Mouse (Mus musculus) midbrain, embryonic 11.5 days (tissue): ENCODE results near the gene Sfswap. TPM values are rescaled to one million over a fixed set of nuclear protein-coding genes. Genes with fewer than 3 reads are reported as not detected.

Experiments
- ATAC-seq: fragments of 200-750 bp; cut with Nextera tagmentation; 2 replicates; pipeline ENCODE4 v1.8.0; 2017; ENCODE audit warnings: moderate TSS enrichment, moderate library complexity; ENCODE audit not compliant: low FRiP score
- DNase-seq: peaks from one replicate; pipeline ENCODE4 v3.0.0; 2015; ENCODE audit warnings: low spot score; ENCODE audit errors: missing footprints
- H3K27ac ChIP-seq: fragments of 300-500 bp; sonication (generic); 2 replicates; pipeline ENCODE4 v1.5.1; 2014; ENCODE audit warnings: low read depth, low read length
- H3K27me3 ChIP-seq: fragments of 300-500 bp; sonication (generic); 2 replicates; pipeline ENCODE4 v1.6.1; 2014; ENCODE audit warnings: mild to moderate bottlenecking, low read length, moderate library complexity, mixed read lengths; ENCODE audit not compliant: control insufficient read depth, insufficient read depth
- H3K36me3 ChIP-seq: fragments of 300-500 bp; sonication (generic); 2 replicates; pipeline ENCODE4 v1.6.1; 2014; ENCODE audit warnings: mild to moderate bottlenecking, low read length, moderate library complexity, mixed read lengths; ENCODE audit not compliant: control insufficient read depth, insufficient read depth
- H3K4me1 ChIP-seq: fragments of 300-500 bp; sonication (generic); 2 replicates; pipeline ENCODE4 v1.6.1; 2014; ENCODE audit warnings: low read length; ENCODE audit not compliant: control insufficient read depth, insufficient read depth
- H3K4me2 ChIP-seq: fragments of 300-500 bp; sonication (generic); 2 replicates; pipeline ENCODE4 v1.6.1; 2014; ENCODE audit warnings: mild to moderate bottlenecking, moderate library complexity
- H3K4me3 ChIP-seq: fragments of 300-500 bp; sonication (generic); 2 replicates; pipeline ENCODE4 v1.5.1; 2014; ENCODE audit warnings: low read depth, low read length
- H3K9ac ChIP-seq: fragments of 300-500 bp; sonication (generic); 2 replicates; pipeline ENCODE4 v1.6.1; 2014; ENCODE audit warnings: low read length
- H3K9me3 ChIP-seq: fragments of 300-500 bp; sonication (generic); 2 replicates; pipeline ENCODE4 v1.6.1; 2016; ENCODE audit warnings: low read length; ENCODE audit not compliant: control insufficient read depth
- WGBS: fragments of 180-500 bp; shearing (Covaris S2); extraction: QIAGEN DNeasy Blood & Tissue Kit; methylation state at CpG from one replicate; pipeline ENCODE4 v1.1.7; 2014; 5-methylcytosine and 5-hydroxymethylcytosine counted together
- polyA plus RNA-seq: library from polyadenylated mRNA; unstranded; fragments of >200 nt; fragmentation: Nextera tagmentation; extraction: Ambion mirVana; gene quantifications from 2 replicates; pipeline ENCODE4 v1.2.1, GENCODE M21; 2014

Sfswap gene
- polyA plus RNA-seq, 1 experiment from 2014 or later, result 43.1 TPM

- Histone ChIP-seq H3K27ac (no peak overlapping the region), H3K4me2 (no peak overlapping the region), H3K4me3 (no peak overlapping the region), H3K9ac (no peak overlapping the region), H3K9me3 (no peaks in the 10 kb centered on the region), H3K4me1 (no peaks in the 10 kb centered on the region), H3K36me3 (peaks cover 11% of the 10 kb centered on the region; the same call in 1 of the 2 replicates), H3K27me3 (no peaks in the 10 kb centered on the region)
- ATAC-seq (no peak), DNase-seq (no peak)
- 91% methylated on average over 7 of the region's 7 CpGs for WGBS
Observed at GRCm38 (mm10) chr5:129521501-129521900, 20.5 kb downstream of the Sfswap start.

DNA sequence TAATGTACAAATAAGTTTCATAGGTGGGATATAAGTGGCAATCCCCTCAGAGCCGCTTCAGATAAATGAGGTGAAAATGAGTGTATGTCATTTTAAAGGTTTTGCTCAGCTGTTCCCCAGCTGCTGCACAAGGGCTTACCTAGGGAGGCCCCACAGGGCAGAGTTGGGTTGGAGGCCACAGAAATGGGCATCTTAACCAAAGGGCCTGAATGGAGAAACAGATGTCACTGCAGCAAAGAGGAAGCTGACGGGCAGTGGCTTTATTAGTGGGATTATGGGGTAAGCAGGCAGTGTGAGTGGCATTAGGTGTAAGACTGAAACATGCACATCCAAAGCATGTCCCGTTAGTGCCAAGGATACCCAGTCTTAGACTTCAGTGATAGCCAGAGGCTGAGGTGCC is 20.9 kb downstream of the Sfswap start:
- no peak overlapping the region for H3K9ac ChIP-seq
- H3K36me3 ChIP-seq, result peaks cover 13% of the 10 kb centered on the region; the same call in 1 of the 2 replicates
- H3K4me1 ChIP-seq, result no peaks in the 10 kb centered on the region
- WGBS, result 92% methylated on average over 3 of the region's 3 CpGs
- H3K4me2 ChIP-seq, result no peak overlapping the region
- no peaks in the 10 kb centered on the region for H3K27me3 ChIP-seq
- no peak overlapping the region for H3K27ac ChIP-seq
- no peaks in the 10 kb centered on the region for H3K9me3 ChIP-seq
- H3K4me3 ChIP-seq, result no peak overlapping the region
- DNase-seq (no peak), ATAC-seq (no peak)

DNA sequence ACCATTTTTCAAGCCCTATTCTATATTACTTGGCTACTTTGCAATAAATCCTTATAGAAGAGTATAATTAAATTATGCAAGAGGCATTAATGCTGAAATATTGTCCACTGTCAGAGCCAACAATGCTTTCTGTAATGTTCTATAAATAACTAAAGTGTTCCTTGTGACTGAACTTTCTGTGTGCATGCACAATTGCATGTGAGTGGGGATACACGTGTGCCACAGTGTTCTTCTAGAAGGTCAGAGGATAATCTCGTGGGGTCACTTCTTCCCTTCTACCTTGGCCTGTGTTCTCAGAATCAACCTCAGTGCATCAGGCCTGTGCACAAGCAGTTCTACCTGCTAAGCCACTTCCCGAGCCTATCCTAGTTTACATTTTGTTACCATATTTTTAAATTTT is 22.1 kb downstream of the Sfswap start:
- Histone ChIP-seq H3K36me3 (peaks cover 12% of the 10 kb centered on the region; the same call in 1 of the 2 replicates), H3K27ac (no peak overlapping the region), H3K9ac (no peak overlapping the region), H3K9me3 (no peaks in the 10 kb centered on the region), H3K4me3 (no peak overlapping the region), H3K4me2 (no peak overlapping the region), H3K4me1 (no peaks in the 10 kb centered on the region), H3K27me3 (no peaks in the 10 kb centered on the region)
- 81% methylated on average over 3 of the region's 3 CpGs for WGBS
- DNase-seq (no peak), ATAC-seq (no peak)

DNA sequence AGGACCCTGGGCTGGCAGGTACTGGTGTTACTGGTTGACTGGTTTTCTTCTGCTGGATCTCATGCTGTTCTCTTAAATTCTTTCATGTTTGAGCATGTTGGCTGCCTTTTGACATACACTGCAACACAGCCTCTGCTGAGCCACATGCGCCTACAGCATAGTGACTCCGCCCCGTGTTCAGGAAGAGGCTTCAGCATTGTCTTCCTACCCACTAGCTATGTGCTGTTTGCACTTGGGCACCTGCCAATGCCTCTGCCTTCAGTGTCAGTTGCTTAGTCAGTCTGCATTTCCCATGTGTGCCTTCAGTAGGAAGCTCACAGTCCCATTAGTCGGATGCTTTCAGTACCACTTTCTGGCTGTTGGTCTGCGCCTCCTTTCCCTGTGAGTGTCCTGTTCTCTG is 23.7 kb downstream of the Sfswap start:
- DNase-seq, result no peak
- Histone ChIP-seq H3K9ac (no peak overlapping the region), H3K36me3 (peaks cover 10% of the 10 kb centered on the region; the same call in 1 of the 2 replicates), H3K4me1 (no peaks in the 10 kb centered on the region), H3K4me3 (no peak overlapping the region), H3K9me3 (no peaks in the 10 kb centered on the region), H3K4me2 (no peak overlapping the region), H3K27me3 (no peaks in the 10 kb centered on the region), H3K27ac (no peak overlapping the region)
- 95% methylated on average over 5 of the region's 5 CpGs for WGBS
- ATAC-seq, result no peak

DNA sequence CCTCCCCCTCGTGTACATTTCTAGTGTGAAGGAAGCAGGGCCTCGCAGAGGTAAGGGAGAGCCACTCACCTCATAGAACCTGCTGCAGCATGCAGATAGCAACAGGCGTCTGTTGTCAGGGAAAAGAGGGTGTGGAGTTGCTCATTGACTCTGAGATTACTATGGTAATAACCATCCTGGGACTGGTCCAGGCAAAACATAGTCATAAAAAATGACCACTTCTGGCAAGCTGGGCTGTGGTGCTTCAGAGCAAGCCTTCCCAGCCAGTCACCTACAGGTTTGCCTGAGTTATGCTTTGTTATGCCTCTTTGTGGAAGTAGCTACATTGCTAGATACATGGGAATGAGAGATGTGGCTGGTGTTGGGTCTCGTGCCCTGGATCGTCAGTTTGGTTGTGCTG is 26.1 kb downstream of the Sfswap start:
- WGBS, result 86% methylated on average over 5 of the region's 5 CpGs
- DNase-seq, result no peak
- no peak overlapping the region for H3K27ac ChIP-seq
- no peaks in the 10 kb centered on the region for H3K4me1 ChIP-seq
- H3K36me3 ChIP-seq, result peaks cover 7% of the 10 kb centered on the region; the same call in 1 of the 2 replicates
- H3K27me3 ChIP-seq, result no peaks in the 10 kb centered on the region
- H3K9me3 ChIP-seq, result no peaks in the 10 kb centered on the region
- no peak overlapping the region for H3K4me3 ChIP-seq
- no peak for ATAC-seq
- no peak overlapping the region for H3K9ac ChIP-seq
- H3K4me2 ChIP-seq, result no peak overlapping the region

- DNase-seq (no peak), ATAC-seq (no peak)
- 77% methylated on average over 1 of the region's 1 CpGs for WGBS
- Histone ChIP-seq H3K4me1 (no peaks in the 10 kb centered on the region), H3K27ac (no peak overlapping the region), H3K9ac (no peak overlapping the region), H3K36me3 (peaks cover 3% of the 10 kb centered on the region; the same call in 1 of the 2 replicates), H3K9me3 (no peaks in the 10 kb centered on the region), H3K4me2 (no peak overlapping the region), H3K4me3 (no peak overlapping the region), H3K27me3 (no peaks in the 10 kb centered on the region)
Observed at GRCm38 (mm10) chr5:129529571-129529970, 28.6 kb downstream of the Sfswap start.

DNA sequence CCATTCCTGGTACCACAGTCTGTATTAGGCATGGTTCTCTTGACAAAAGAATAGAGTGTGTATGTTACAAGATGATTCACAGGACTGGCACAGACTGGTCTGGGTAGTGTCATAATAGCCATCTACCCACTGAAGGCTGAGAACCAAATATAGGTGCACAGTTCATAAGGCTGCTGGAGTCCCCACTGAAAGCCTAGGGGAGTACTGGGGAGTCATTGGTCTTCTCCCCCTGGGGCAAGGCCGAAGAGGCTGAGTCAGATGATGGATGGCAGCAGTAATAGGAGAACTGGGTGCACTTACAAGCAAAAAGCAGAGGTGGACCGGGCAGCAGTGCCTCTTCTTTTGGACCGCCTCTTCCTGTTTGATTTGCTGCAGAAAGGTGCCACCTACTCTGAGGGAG is 32.7 kb downstream of the Sfswap start:
- no peaks in the 10 kb centered on the region for H3K9me3 ChIP-seq
- H3K36me3 ChIP-seq, result no peaks in the 10 kb centered on the region; the same call in 1 of the 2 replicates
- ATAC-seq (no peak), DNase-seq (no peak)
- WGBS, result 95% methylated on average over 3 of the region's 3 CpGs
- H3K4me2 ChIP-seq, result no peak overlapping the region
- no peaks in the 10 kb centered on the region for H3K4me1 ChIP-seq
- no peak overlapping the region for H3K4me3 ChIP-seq
- H3K27me3 ChIP-seq, result no peaks in the 10 kb centered on the region
- H3K9ac ChIP-seq, result no peak overlapping the region
- H3K27ac ChIP-seq, result no peak overlapping the region

DNA sequence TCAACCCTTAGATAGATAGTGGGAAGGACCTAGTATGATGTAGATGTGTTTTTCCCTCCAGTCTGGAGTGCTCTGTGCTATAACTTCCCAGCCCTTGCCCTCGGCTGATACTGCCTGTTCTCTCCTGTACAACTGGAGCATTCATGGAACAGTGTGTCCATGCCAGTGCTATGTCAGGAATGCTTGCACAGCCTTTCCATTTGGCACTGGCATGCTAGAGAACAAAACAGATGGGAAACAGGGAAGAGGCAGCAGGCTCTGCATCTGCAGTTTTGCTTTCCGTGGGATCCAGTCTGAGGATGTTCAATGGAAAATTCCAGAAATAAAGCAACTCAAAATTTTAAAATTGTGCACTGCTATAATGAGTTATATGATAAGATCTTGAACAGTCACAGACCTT is 33.5 kb downstream of the Sfswap start:
- H3K4me1 ChIP-seq, result no peaks in the 10 kb centered on the region
- 85% methylated on average over 2 of the region's 2 CpGs for WGBS
- ATAC-seq (no peak), DNase-seq (no peak)
- H3K36me3 ChIP-seq, result peaks cover 2% of the 10 kb centered on the region; the same call in 1 of the 2 replicates
- H3K27ac ChIP-seq, result no peak overlapping the region
- no peaks in the 10 kb centered on the region for H3K9me3 ChIP-seq
- no peak overlapping the region for H3K9ac ChIP-seq
- no peak overlapping the region for H3K4me3 ChIP-seq
- H3K27me3 ChIP-seq, result no peaks in the 10 kb centered on the region
- no peak overlapping the region for H3K4me2 ChIP-seq

DNA sequence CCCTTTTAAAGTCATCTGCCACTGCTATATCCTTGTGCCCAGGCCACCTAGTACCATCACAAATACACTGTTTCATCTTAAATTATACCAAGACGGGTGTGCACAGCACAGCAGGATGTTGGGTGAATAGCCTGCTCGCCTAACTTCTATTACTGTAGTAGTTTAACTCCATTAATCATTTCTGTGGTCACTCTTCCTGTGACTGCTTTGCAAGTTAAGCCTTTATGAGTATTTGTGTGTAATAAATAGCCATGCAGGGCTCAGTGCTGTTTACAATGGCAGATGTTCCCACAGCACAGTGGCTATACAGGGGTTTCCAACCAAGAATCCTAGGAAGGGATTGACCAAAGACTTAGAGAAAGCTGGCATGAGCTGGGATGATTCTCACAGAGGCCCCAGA is 34.0 kb downstream of the Sfswap start:
- 94% methylated on average over 2 of the region's 2 CpGs for WGBS
- H3K4me3 ChIP-seq, result no peak overlapping the region
- peaks cover 3% of the 10 kb centered on the region; the same call in 1 of the 2 replicates for H3K36me3 ChIP-seq
- no peaks in the 10 kb centered on the region for H3K27me3 ChIP-seq
- DNase-seq, result no peak
- no peak overlapping the region for H3K4me2 ChIP-seq
- ATAC-seq, result no peak
- H3K27ac ChIP-seq, result no peak overlapping the region
- no peaks in the 10 kb centered on the region for H3K9me3 ChIP-seq
- no peaks in the 10 kb centered on the region for H3K4me1 ChIP-seq
- no peak overlapping the region for H3K9ac ChIP-seq
